Mouse (Mus musculus) kidney, adult 2 months (tissue): ENCODE measurements around the gene Atg101. TPM values are rescaled to one million over a fixed set of nuclear protein-coding genes. Genes with fewer than 3 reads are reported as not detected.

Experiments
- DNase-seq: peaks from one replicate; pipeline ENCODE4 v3.0.0; 2021
- H3K27ac ChIP-seq: fragments of 200-500 bp; 2 replicates; pipeline ENCODE4 v1.5.1; 2012; ENCODE audit warnings: low read depth, low read length, control low read depth, inconsistent platforms; ENCODE audit not compliant: insufficient read depth
- H3K27me3 ChIP-seq: fragments of 200-500 bp; replicated peaks from 2 replicates; pipeline ENCODE4 v1.6.1; 2012; ENCODE audit warnings: mild to moderate bottlenecking, moderate library complexity, low read length, inconsistent platforms; ENCODE audit not compliant: control insufficient read depth, insufficient read depth
- H3K36me3 ChIP-seq: fragments of 200-500 bp; 2 replicates; pipeline ENCODE4 v1.6.1; 2012; ENCODE audit warnings: mild to moderate bottlenecking, moderate library complexity, low read length, inconsistent platforms; ENCODE audit not compliant: control insufficient read depth, insufficient read depth
- H3K4me1 ChIP-seq: fragments of 200-500 bp; 2 replicates; pipeline ENCODE4 v1.6.1; 2011; ENCODE audit warnings: low read length; ENCODE audit not compliant: control insufficient read depth, insufficient read depth
- H3K4me3 ChIP-seq: fragments of 200-500 bp; 2 replicates; pipeline ENCODE4 v1.5.1; 2011; ENCODE audit warnings: mild to moderate bottlenecking, low read depth, low read length, control low read depth; ENCODE audit not compliant: insufficient read depth
- CTCF ChIP-seq: fragments of 200-500 bp; conservative IDR thresholded peaks from 2 replicates; pipeline ENCODE4 v1.5.1; 2011; ENCODE audit warnings: low read depth, mild to moderate bottlenecking, control low read depth, low read length, moderate library complexity, mixed read lengths; ENCODE audit not compliant: insufficient read depth, insufficient read length
- POLR2A ChIP-seq: fragments of 200-500 bp; IDR thresholded peaks from one replicate; pipeline ENCODE4 v1.6.1; 2011; ENCODE audit warnings: low read depth, low read length, control low read depth
- WGBS: fragments of 180-500 bp; shearing (Covaris S2); methylation state at CpG from one replicate; pipeline ENCODE4 v1.1.7; 2018; 5-methylcytosine and 5-hydroxymethylcytosine counted together
- polyA plus RNA-seq: library from polyadenylated mRNA; depleted of rRNA; stranded (reverse); fragments of >200 nt; gene quantifications from 2 replicates; pipeline ENCODE4 v1.2.3, GENCODE M21; 2012

The Atg101 gene
- polyA plus RNA-seq, 1 experiment, result 48.7 TPM

GRCm38 (mm10) chr15:101308440-101309348, 24.6 kb downstream of the Atg101 start:
- Histone ChIP-seq H3K4me1 (no peaks in the 10 kb centered on the region), H3K36me3 (no peaks in the 10 kb centered on the region), H3K27ac (no peak overlapping the region), H3K27me3 (no peaks in the 10 kb centered on the region), H3K4me3 (no peak overlapping the region)
- DNase-seq, result no peak
- TF ChIP-seq POLR2A (no peak), CTCF (no peak)
- WGBS, result 62% methylated on average over 13 of the region's 13 CpGs

GRCm38 (mm10) chr15:101309493-101309892, 25.4 kb downstream of the Atg101 start:
- H3K4me3 ChIP-seq, result no peak overlapping the region
- no peaks in the 10 kb centered on the region for H3K4me1 ChIP-seq
- no peak for TF ChIP-seq CTCF
- no peak for TF ChIP-seq POLR2A
- no peak overlapping the region for H3K27ac ChIP-seq
- 40% methylated on average over 5 of the region's 5 CpGs for WGBS
- no peaks in the 10 kb centered on the region for H3K36me3 ChIP-seq
- no peak for DNase-seq
- H3K27me3 ChIP-seq, result no peaks in the 10 kb centered on the region

GRCm38 (mm10) chr15:101311087-101311770, 27.2 kb downstream of the Atg101 start:
- WGBS, result 35% methylated on average over 12 of the region's 15 CpGs
- no peak overlapping the region for H3K4me3 ChIP-seq

GRCm38 (mm10) chr15:101312006-101312405, 27.9 kb downstream of the Atg101 start:
- H3K27me3 ChIP-seq, result no peaks in the 10 kb centered on the region
- no peak for TF ChIP-seq CTCF
- TF ChIP-seq POLR2A, result no peak
- DNase-seq, result no peak

More at GRCm38 (mm10) chr15:101311087-101311770, 27.2 kb downstream of the Atg101 start:
- H3K27ac ChIP-seq, result no peak overlapping the region
- TF ChIP-seq CTCF, result no peak
- TF ChIP-seq POLR2A, result no peak
- no peaks in the 10 kb centered on the region for H3K4me1 ChIP-seq
- no peaks in the 10 kb centered on the region for H3K27me3 ChIP-seq
- DNase-seq, result no peak
- H3K36me3 ChIP-seq, result no peaks in the 10 kb centered on the region

GRCm38 (mm10) chr15:101315378-101315777, 31.3 kb downstream of the Atg101 start:
- WGBS, result 91% methylated on average over 4 of the region's 4 CpGs

More at GRCm38 (mm10) chr15:101312006-101312405, 27.9 kb downstream of the Atg101 start:
- Histone ChIP-seq H3K27ac (no peak overlapping the region), H3K4me3 (no peak overlapping the region), H3K4me1 (no peaks in the 10 kb centered on the region), H3K36me3 (no peaks in the 10 kb centered on the region)
- 77% methylated on average over 6 of the region's 6 CpGs for WGBS

GRCm38 (mm10) chr15:101315832-101316231, 31.8 kb downstream of the Atg101 start:
- Histone ChIP-seq H3K4me1 (peaks cover 9% of the 10 kb centered on the region), H3K4me3 (peak overlapping the region; percentile 30; the same call in 1 of the 2 replicates), H3K27ac (no peak overlapping the region), H3K36me3 (no peaks in the 10 kb centered on the region), H3K27me3 (no peaks in the 10 kb centered on the region)
- WGBS, result 2% methylated on average over 11 of the region's 11 CpGs
- TF ChIP-seq POLR2A (peak; percentile 32), CTCF (peak; percentile 99)
- DNase-seq, result peak; percentile 93

More at GRCm38 (mm10) chr15:101315378-101315777, 31.3 kb downstream of the Atg101 start:
- H3K4me3 ChIP-seq, result no peak overlapping the region
- peaks cover 9% of the 10 kb centered on the region for H3K4me1 ChIP-seq
- TF ChIP-seq POLR2A (no peak), CTCF (no peak)
- H3K36me3 ChIP-seq, result no peaks in the 10 kb centered on the region
- H3K27ac ChIP-seq, result no peak overlapping the region
- H3K27me3 ChIP-seq, result no peaks in the 10 kb centered on the region
- no peak for DNase-seq

GRCm38 (mm10) chr15:101316279-101316912, 32.3 kb downstream of the Atg101 start:
- H3K27me3 ChIP-seq, result no peaks in the 10 kb centered on the region
- TF ChIP-seq POLR2A (no peak), CTCF (no peak)
- WGBS, result 48% methylated on average over 13 of the region's 13 CpGs
- H3K36me3 ChIP-seq, result no peaks in the 10 kb centered on the region
- H3K4me1 ChIP-seq, result peaks cover 9% of the 10 kb centered on the region
- no peak for DNase-seq
- peak overlapping the region; percentile 30 for H3K4me3 ChIP-seq
- peak overlapping the region; percentile 83 for H3K27ac ChIP-seq
